Mouse (Mus musculus): ENCODE measurements around the gene Srsf4. TPM values are rescaled to one million over a fixed set of nuclear protein-coding genes. Genes with fewer than 3 reads are reported as not detected.

Gene Srsf4
- polyA plus RNA-seq, 1 experiment from 2014 or later = 142 TPM

Other genes with a start within 250 kb of the Srsf4 start
- 10.7 and 16.0 TPM in 2 replicates for gene Ptpru, start 35.3 kb upstream of the Srsf4 start, polyA plus RNA-seq (2016; fragmentation: Nextera tagmentation; extraction: Ambion mirVana)
- gene Mecr, start 30.1 kb upstream of the Srsf4 start, polyA plus RNA-seq (2016; fragmentation: Nextera tagmentation; extraction: Ambion mirVana) = 52.6 and 58.1 TPM in 2 replicates
- gene Tmem200b, start 48.2 kb downstream of the Srsf4 start, polyA plus RNA-seq (2016; fragmentation: Nextera tagmentation; extraction: Ambion mirVana) = 2.1 and 2.9 TPM in 2 replicates
- gene Gm10300, start 201.1 kb downstream of the Srsf4 start, polyA plus RNA-seq (2016; fragmentation: Nextera tagmentation; extraction: Ambion mirVana) = not detected in 2 replicates
- gene Epb41, start 201.7 kb downstream of the Srsf4 start, polyA plus RNA-seq (2016; fragmentation: Nextera tagmentation; extraction: Ambion mirVana) = 105 and 122 TPM in 2 replicates